Mouse (Mus musculus) left cerebral cortex, adult 8-10 months (tissue): Measurements from ENCODE around the gene Lrrc36. TPM values are rescaled to one million over a fixed set of nuclear protein-coding genes. Genes with fewer than 3 reads are reported as not detected.
A peak's percentile ranks its signal among the peaks of the same experiment; 100 is the strongest.

ENCODE experiments used
- DNase-seq, 2 experiments: peaks; one replicate each; pipeline ENCODE4 v3.0.0; 2022; ENCODE audit warnings: low spot score in 2 of 2
- total RNA-seq, 4 experiments: library from RNA; stranded (reverse); gene quantifications; 2 replicates each; pipeline ENCODE4 v1.2.4; 2022

Gene Lrrc36
- total RNA-seq, 4 experiments from 2014 or later: 0.40 to 0.82 (median 0.62) TPM

- no peak for DNase-seq
These were observed 18.6 kb downstream of the Lrrc36 start for GRCm38 (mm10) chr8:105431743-105432515.

GRCm38 (mm10) chr8:105433021-105433420 is 19.6 kb downstream of the Lrrc36 start:
- no peak for DNase-seq

GRCm38 (mm10) chr8:105433511-105433910 is 20.1 kb downstream of the Lrrc36 start:
- DNase-seq: no peak

GRCm38 (mm10) chr8:105434136-105434535 is 20.8 kb downstream of the Lrrc36 start:
- DNase-seq: no peak

- no peak for DNase-seq
These were observed 22.8 kb downstream of the Lrrc36 start for GRCm38 (mm10) chr8:105436218-105436617.

- DNase-seq: no peak
These were observed 23.8 kb downstream of the Lrrc36 start for GRCm38 (mm10) chr8:105437078-105437748.

- no peak for DNase-seq
These were observed 25.5 kb downstream of the Lrrc36 start for GRCm38 (mm10) chr8:105438865-105439264.

- DNase-seq: peak in 1 of 2 experiments; percentile 35
These were observed 28.1 kb downstream of the Lrrc36 start for GRCm38 (mm10) chr8:105441433-105441832.

- no peak for DNase-seq
These were observed 29.3 kb downstream of the Lrrc36 start for GRCm38 (mm10) chr8:105442661-105443060.

- no peak for DNase-seq
These were observed 32.1 kb downstream of the Lrrc36 start for GRCm38 (mm10) chr8:105445296-105446126.

GRCm38 (mm10) chr8:105446127-105446552 is 32.8 kb downstream of the Lrrc36 start:
- DNase-seq: no peak

- DNase-seq: no peak
These were observed 34.8 kb downstream of the Lrrc36 start for GRCm38 (mm10) chr8:105448188-105448587.

GRCm38 (mm10) chr8:105448596-105448995 is 35.2 kb downstream of the Lrrc36 start:
- DNase-seq: no peak

- no peak for DNase-seq
These were observed 37.6 kb downstream of the Lrrc36 start for GRCm38 (mm10) chr8:105450977-105451376.

GRCm38 (mm10) chr8:105451903-105452603 is 38.7 kb downstream of the Lrrc36 start:
- DNase-seq: no peak

- no peak for DNase-seq
These were observed 39.9 kb downstream of the Lrrc36 start for GRCm38 (mm10) chr8:105453296-105453695.

GRCm38 (mm10) chr8:105454088-105454487 is 40.7 kb downstream of the Lrrc36 start:
- DNase-seq: no peak

GRCm38 (mm10) chr8:105455218-105455617 is 41.8 kb downstream of the Lrrc36 start:
- DNase-seq: no peak

- no peak for DNase-seq
These were observed 47.9 kb downstream of the Lrrc36 start for GRCm38 (mm10) chr8:105461085-105461803.

GRCm38 (mm10) chr8:105464595-105464994 is 51.2 kb downstream of the Lrrc36 start:
- DNase-seq: no peak

- DNase-seq: no peak
These were observed 52.9 kb downstream of the Lrrc36 start for GRCm38 (mm10) chr8:105466246-105466645.
